Mouse (Mus musculus): ENCODE results near the gene Ddi2. TPM values are rescaled to one million over a fixed set of nuclear protein-coding genes. Genes with fewer than 3 reads are reported as not detected.
A peak's percentile ranks its signal among the peaks of the same experiment; 100 is the strongest.

Ddi2 gene
- total and polyA plus RNA-seq, 3 experiments, result 8.7 to 29.4 (median 28.6) TPM

DNA sequence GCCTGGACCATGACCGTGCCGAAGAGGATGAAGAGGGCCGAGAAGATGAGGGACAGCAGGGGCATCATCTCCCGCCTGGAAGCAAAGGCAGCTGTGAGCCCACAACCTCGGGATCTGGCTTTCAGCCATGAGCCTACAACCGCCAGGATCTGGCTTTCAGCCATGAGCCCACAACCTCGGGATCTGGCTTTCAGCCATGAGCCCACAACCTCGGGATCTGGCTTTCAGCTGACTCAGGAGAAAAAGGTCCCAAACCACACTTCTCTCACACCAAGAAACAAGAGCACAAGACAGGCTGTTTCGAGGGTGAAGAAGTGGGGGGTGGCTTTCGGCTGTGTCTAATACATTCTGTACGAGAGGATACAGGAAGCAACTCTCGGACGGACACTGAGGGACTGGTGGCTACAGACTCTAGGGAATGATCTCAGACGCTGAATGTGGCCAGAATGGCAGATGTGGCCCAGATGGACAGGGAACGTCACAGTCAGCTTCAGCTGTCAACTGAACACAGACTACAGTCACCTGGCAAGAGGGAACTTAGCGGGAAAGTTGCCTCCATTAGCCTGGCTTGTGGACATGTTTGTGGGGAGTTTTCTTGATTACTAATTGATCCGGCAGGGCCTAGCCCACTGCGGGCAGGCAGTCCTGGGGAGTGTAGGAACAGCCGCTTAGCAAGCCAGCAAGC lies 43.6 kb upstream of the Ddi2 start:
- Histone ChIP-seq H3K4me3 (no peak overlapping the region), H3K27ac (peak overlapping the region; percentile 78), H3K36me3 (ENCODE audit: control insufficient read depth, insufficient read depth, low read length) (no peaks in the 10 kb centered on the region), H3K9ac (ENCODE audit: low read depth, low read length) (peak overlapping the region; percentile 15; the same call in 1 of the 2 replicates), H3K27me3 (ENCODE audit: control insufficient read depth, insufficient read depth, low read length) (no peaks in the 10 kb centered on the region), H3K4me1 (ENCODE audit: control insufficient read depth, insufficient read depth, low read length) (peaks cover 12% of the 10 kb centered on the region), H3K79me2 (replicated peaks; ENCODE audit: control insufficient read depth, insufficient read depth, low read length) (no peaks in the 10 kb centered on the region)
- 0 out of 2 replicates have a peak, but pooled peaks have one; percentile 34 for TF ChIP-seq EP300 (IDR thresholded peaks at IDR 0.05; ENCODE audit: insufficient read depth, low read depth, low read length)
- no peak for TF ChIP-seq POLR2A (IDR thresholded peaks at IDR 0.05; ENCODE audit: insufficient read depth, low read depth, low read length)
- no peak for TF ChIP-seq CTCF (IDR thresholded peaks at IDR 0.05)
- intact Hi-C loops (cut with DNase I), result no loop called here
- WGBS, result 9% methylated on average over 19 of the region's 19 CpGs
- DNase-seq, result peak; percentile 70 to 71

DNA sequence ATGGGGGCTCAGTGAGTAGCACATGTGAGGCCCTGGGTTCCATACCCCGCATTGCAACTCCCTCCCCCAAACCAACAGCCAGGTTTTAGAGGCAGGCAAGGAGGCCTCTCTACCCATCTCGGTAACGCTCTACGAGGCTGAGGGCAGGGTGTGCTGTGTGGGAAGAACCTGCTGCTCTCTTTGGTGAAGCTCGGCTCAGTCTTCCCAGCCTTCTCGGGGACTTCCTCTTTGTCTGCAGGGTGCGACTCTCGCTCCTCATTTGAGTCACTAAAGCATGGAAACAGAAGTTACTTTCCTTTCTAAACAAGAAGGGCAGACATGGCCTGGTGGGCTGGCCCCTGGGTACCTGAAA lies 43.1 kb upstream of the Ddi2 start:
- 63% methylated on average over 8 of the region's 8 CpGs for WGBS
- peak overlapping the region; percentile 78 for H3K27ac ChIP-seq
- intact Hi-C loops (cut with DNase I), result no loop called here

DNA sequence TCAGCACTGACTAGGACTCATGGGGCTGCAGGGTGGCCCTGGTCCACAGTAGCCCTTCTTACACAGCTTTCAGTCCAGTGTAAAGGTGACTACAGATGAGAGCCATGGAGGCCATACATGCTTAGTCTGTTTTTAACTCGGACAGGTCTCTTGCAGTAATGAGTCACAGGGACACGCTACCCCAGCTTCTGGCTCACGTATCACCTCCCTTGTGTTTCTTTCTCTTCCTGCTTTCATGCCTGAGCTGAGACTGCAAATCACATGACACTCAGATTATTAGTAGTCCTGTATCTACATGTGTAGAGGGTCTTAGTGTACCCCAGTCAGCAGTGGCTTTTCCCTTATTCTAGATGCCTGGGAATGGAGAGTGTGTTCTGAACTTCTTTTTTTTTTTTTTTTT lies 41.8 kb upstream of the Ddi2 start:
- TF ChIP-seq POLR2A (IDR thresholded peaks at IDR 0.05; ENCODE audit: insufficient read depth, low read depth, low read length) (no peak), CTCF (IDR thresholded peaks at IDR 0.05) (no peak), EP300 (IDR thresholded peaks at IDR 0.05; ENCODE audit: insufficient read depth, low read depth, low read length) (no peak)
- Histone ChIP-seq H3K79me2 (replicated peaks; ENCODE audit: control insufficient read depth, insufficient read depth, low read length) (no peaks in the 10 kb centered on the region), H3K4me3 (no peak overlapping the region), H3K9ac (ENCODE audit: low read depth, low read length) (no peak overlapping the region), H3K4me1 (ENCODE audit: control insufficient read depth, insufficient read depth, low read length) (peaks cover 12% of the 10 kb centered on the region), H3K27me3 (ENCODE audit: control insufficient read depth, insufficient read depth, low read length) (no peaks in the 10 kb centered on the region), H3K36me3 (ENCODE audit: control insufficient read depth, insufficient read depth, low read length) (no peaks in the 10 kb centered on the region), H3K27ac (no peak overlapping the region)
- 97% methylated on average over 3 of the region's 3 CpGs for WGBS
- intact Hi-C loops (cut with DNase I), result no loop called here
- no peak for DNase-seq

More for the DNA sequence above, 43.1 kb upstream of the Ddi2 start:
- TF ChIP-seq EP300 (IDR thresholded peaks at IDR 0.05; ENCODE audit: insufficient read depth, low read depth, low read length) (no peak), POLR2A (IDR thresholded peaks at IDR 0.05; ENCODE audit: insufficient read depth, low read depth, low read length) (no peak), CTCF (IDR thresholded peaks at IDR 0.05) (no peak)
- Histone ChIP-seq H3K79me2 (replicated peaks; ENCODE audit: control insufficient read depth, insufficient read depth, low read length) (no peaks in the 10 kb centered on the region), H3K27me3 (ENCODE audit: control insufficient read depth, insufficient read depth, low read length) (no peaks in the 10 kb centered on the region), H3K9ac (ENCODE audit: low read depth, low read length) (peak overlapping the region; percentile 15; the same call in 1 of the 2 replicates), H3K36me3 (ENCODE audit: control insufficient read depth, insufficient read depth, low read length) (no peaks in the 10 kb centered on the region), H3K4me1 (ENCODE audit: control insufficient read depth, insufficient read depth, low read length) (peaks cover 12% of the 10 kb centered on the region), H3K4me3 (no peak overlapping the region)
- peak in 1 of 2 experiments; percentile 57 for DNase-seq

DNA sequence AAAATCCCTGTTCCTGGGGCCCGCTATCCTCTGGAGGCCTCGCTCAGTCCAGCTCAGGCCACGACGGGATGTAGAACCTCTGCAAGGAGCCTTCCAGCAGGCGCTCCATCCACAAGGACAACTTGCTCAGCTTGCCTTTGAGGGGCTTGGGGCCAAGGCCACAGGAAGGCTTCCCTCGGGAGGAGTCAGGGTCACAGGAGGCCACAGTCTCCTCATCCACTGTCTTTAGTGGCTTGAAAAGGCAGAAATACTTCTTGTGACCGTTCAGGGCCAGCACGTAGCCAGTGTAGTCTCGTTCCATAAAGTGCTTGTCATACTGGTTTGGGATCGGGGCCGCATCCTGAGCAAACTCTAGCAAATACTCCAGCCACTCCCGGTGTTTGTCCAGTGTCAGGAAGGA lies 40.3 kb upstream of the Ddi2 start:
- H3K4me3 ChIP-seq, result no peak overlapping the region
- H3K4me1 ChIP-seq (ENCODE audit: control insufficient read depth, insufficient read depth, low read length), result peaks cover 12% of the 10 kb centered on the region
- no peaks in the 10 kb centered on the region for H3K36me3 ChIP-seq (ENCODE audit: control insufficient read depth, insufficient read depth, low read length)
- TF ChIP-seq POLR2A (IDR thresholded peaks at IDR 0.05; ENCODE audit: insufficient read depth, low read depth, low read length) (no peak), CTCF (IDR thresholded peaks at IDR 0.05) (no peak), EP300 (IDR thresholded peaks at IDR 0.05; ENCODE audit: insufficient read depth, low read depth, low read length) (no peak)
- H3K79me2 ChIP-seq (replicated peaks; ENCODE audit: control insufficient read depth, insufficient read depth, low read length), result no peaks in the 10 kb centered on the region
- DNase-seq, result no peak
- H3K27ac ChIP-seq, result no peak overlapping the region
- H3K9ac ChIP-seq (ENCODE audit: low read depth, low read length), result no peak overlapping the region
- H3K27me3 ChIP-seq (ENCODE audit: control insufficient read depth, insufficient read depth, low read length), result no peaks in the 10 kb centered on the region
- 84% methylated on average over 12 of the region's 12 CpGs for WGBS
- intact Hi-C loops (cut with DNase I), result no loop called here

DNA sequence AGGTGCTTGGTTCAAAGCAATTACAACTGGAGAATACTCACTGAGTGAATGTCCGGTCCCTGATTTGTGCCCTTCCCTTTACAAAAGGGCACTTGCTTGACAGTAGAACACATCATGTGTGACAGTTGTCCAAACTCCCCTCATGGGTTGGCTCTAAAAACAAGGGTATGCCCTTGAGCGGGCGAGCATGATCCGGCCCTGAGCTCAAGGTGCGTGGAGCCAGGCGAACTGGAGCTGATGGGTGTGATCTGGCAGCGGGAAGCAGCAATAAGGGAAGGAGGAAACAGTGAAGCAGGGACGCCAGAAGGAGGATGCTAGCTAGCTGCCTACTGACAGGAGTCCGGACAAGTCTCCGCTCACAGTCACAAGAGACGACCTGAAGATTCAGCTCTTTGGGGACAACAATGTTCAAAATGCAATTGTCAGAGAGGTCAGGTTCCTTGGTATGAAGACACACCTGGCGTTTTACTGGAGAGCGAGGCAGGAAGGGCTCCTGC lies 38.9 kb upstream of the Ddi2 start:
- no peaks in the 10 kb centered on the region for H3K36me3 ChIP-seq (ENCODE audit: control insufficient read depth, insufficient read depth, low read length)
- H3K4me3 ChIP-seq, result no peak overlapping the region
- peaks cover 10% of the 10 kb centered on the region for H3K4me1 ChIP-seq (ENCODE audit: control insufficient read depth, insufficient read depth, low read length)
- intact Hi-C loops (cut with DNase I), result no loop called here
- no peaks in the 10 kb centered on the region for H3K79me2 ChIP-seq (replicated peaks; ENCODE audit: control insufficient read depth, insufficient read depth, low read length)
- TF ChIP-seq POLR2A (IDR thresholded peaks at IDR 0.05; ENCODE audit: insufficient read depth, low read depth, low read length), result no peak
- no peak for TF ChIP-seq EP300 (IDR thresholded peaks at IDR 0.05; ENCODE audit: insufficient read depth, low read depth, low read length)
- no peak for TF ChIP-seq CTCF (IDR thresholded peaks at IDR 0.05)
- no peak overlapping the region for H3K27ac ChIP-seq
- no peak for DNase-seq
- no peaks in the 10 kb centered on the region for H3K27me3 ChIP-seq (ENCODE audit: control insufficient read depth, insufficient read depth, low read length)
- H3K9ac ChIP-seq (ENCODE audit: low read depth, low read length), result no peak overlapping the region
- WGBS, result 94% methylated on average over 13 of the region's 13 CpGs

DNA sequence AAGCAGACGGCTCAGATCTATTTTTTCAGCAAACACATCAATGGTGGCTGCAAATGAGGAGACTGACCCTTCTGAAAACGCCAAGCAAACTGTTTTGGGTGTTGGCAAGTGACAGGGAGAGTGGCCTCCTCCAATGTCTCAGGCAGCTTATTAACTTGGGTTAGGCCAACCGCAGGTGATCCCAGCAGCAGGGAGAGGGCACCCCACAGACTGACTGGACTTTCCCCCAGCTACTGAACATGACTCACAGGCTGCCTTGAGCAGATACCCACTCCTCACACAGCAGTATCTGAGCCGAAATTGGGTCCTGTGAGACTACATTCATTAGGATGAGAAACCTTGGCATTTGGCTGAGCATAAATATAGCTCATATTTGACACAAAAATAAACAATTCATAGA lies 37.7 kb upstream of the Ddi2 start:
- no peaks in the 10 kb centered on the region for H3K79me2 ChIP-seq (replicated peaks; ENCODE audit: control insufficient read depth, insufficient read depth, low read length)
- no peaks in the 10 kb centered on the region for H3K4me1 ChIP-seq (ENCODE audit: control insufficient read depth, insufficient read depth, low read length)
- H3K36me3 ChIP-seq (ENCODE audit: control insufficient read depth, insufficient read depth, low read length), result no peaks in the 10 kb centered on the region
- H3K27me3 ChIP-seq (ENCODE audit: control insufficient read depth, insufficient read depth, low read length), result no peaks in the 10 kb centered on the region
- WGBS, result 81% methylated on average over 4 of the region's 4 CpGs
- intact Hi-C loops (cut with DNase I), result no loop called here
- DNase-seq, result no peak
- H3K9ac ChIP-seq (ENCODE audit: low read depth, low read length), result no peak overlapping the region
- TF ChIP-seq POLR2A (IDR thresholded peaks at IDR 0.05; ENCODE audit: insufficient read depth, low read depth, low read length), result no peak
- no peak for TF ChIP-seq EP300 (IDR thresholded peaks at IDR 0.05; ENCODE audit: insufficient read depth, low read depth, low read length)
- no peak for TF ChIP-seq CTCF (IDR thresholded peaks at IDR 0.05)
- no peak overlapping the region for H3K27ac ChIP-seq
- H3K4me3 ChIP-seq, result no peak overlapping the region
